Mouse (Mus musculus) C2C12 (cell line): Measurements from ENCODE around the gene Yod1. TPM values are rescaled to one million over a fixed set of nuclear protein-coding genes. Genes with fewer than 3 reads are reported as not detected.

Experiments used
- H3K27me3 ChIP-seq: one replicate; pipeline ENCODE4 v1.6.1; 2011; ENCODE audit not compliant: control insufficient read depth, insufficient read depth, insufficient read length
- H3K36me3 ChIP-seq: one replicate; pipeline ENCODE4 v1.6.1; 2011; ENCODE audit not compliant: control insufficient read depth, insufficient read depth
- H3K4me3 ChIP-seq: one replicate; pipeline ENCODE4 v1.5.1; 2011; ENCODE audit warnings: mild to moderate bottlenecking, control low read depth; ENCODE audit not compliant: poor library complexity, insufficient read depth, severe bottlenecking
- H3K79me2 ChIP-seq: one replicate; pipeline ENCODE4 v1.6.1; 2011; ENCODE audit not compliant: control insufficient read depth, insufficient read depth
- H3K79me3 ChIP-seq: one replicate; pipeline ENCODE4 v1.6.1; 2011; ENCODE audit warnings: low read depth, control low read depth
- H3ac ChIP-seq: one replicate; pipeline ENCODE3; 2011; ENCODE audit warnings: low read depth; ENCODE audit not compliant: control insufficient read depth, insufficient read length
- CEBPB ChIP-seq: IDR thresholded peaks from one replicate; pipeline ENCODE4 v1.6.1; 2011; ENCODE audit warnings: low read depth, mild to moderate bottlenecking, control low read depth, moderate library complexity
- CTCF ChIP-seq: IDR thresholded peaks from one replicate; pipeline ENCODE4 v1.5.1; 2011; ENCODE audit not compliant: control insufficient read depth, insufficient read depth, insufficient read length
- FOSL1 ChIP-seq: IDR thresholded peaks from one replicate; pipeline ENCODE4 v1.8.0; 2011; ENCODE audit warnings: mild to moderate bottlenecking, low read length; ENCODE audit not compliant: poor library complexity, insufficient read depth, severe bottlenecking
- MAX ChIP-seq: IDR thresholded peaks from one replicate; pipeline ENCODE4 v1.6.1; 2011; ENCODE audit warnings: mild to moderate bottlenecking, control low read depth
- MYOD1 ChIP-seq: IDR thresholded peaks from one replicate; pipeline ENCODE4 v1.6.1; 2011; ENCODE audit warnings: low read depth; ENCODE audit not compliant: control insufficient read depth, insufficient read length
- MYOG ChIP-seq: IDR thresholded peaks from one replicate; pipeline ENCODE4 v1.6.1; 2011; ENCODE audit not compliant: control insufficient read depth, insufficient read length; ENCODE audit errors: extremely low read depth
- USF1 ChIP-seq: IDR thresholded peaks from one replicate; pipeline ENCODE4 v1.6.1; 2011; ENCODE audit warnings: low read depth, mild to moderate bottlenecking, control low read depth, moderate library complexity
- polyA plus RNA-seq: library from polyadenylated mRNA; unstranded; fragments of >200 nt; fragmentation: generic; extraction: Trizol; gene quantifications from one replicate; pipeline ENCODE4 v1.2.1, GENCODE M21; 2012; ENCODE audit warnings: missing spikeins

Gene Yod1
- polyA plus RNA-seq, 1 experiment, result 0.85 TPM

GRCm38 (mm10) chr1:130745591-130745990 lies 28.5 kb downstream of the Yod1 start:
- Histone ChIP-seq H3K36me3 (no peaks in the 10 kb centered on the region), H3K79me3 (no peaks in the 10 kb centered on the region), H3K4me3 (no peak overlapping the region), H3ac (no peak overlapping the region), H3K27me3 (no peaks in the 10 kb centered on the region), H3K79me2 (no peaks in the 10 kb centered on the region)
- TF ChIP-seq CEBPB (no peak), MAX (no peak), CTCF (no peak), MYOG (no peak), MYOD1 (no peak), USF1 (no peak), FOSL1 (no peak)

DNA sequence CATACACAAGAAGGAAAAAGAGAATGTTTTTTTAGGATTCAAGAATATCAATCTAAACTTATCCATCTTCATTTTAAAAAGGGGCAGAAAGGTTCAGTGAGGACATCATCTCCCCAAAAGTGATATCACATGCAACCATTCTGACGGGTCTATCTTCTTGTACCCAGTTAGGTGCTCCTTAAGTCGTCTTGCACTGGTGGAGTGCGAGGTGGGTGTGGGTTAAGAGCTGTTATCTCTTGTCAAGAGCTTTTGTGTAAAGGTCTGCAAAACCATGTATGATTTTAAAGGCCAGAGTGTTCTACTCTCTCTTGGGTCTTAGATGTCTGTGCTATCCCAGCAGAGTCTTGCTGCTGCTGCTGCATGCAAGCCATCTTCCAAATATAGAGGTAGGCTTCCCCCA lies 29.7 kb downstream of the Yod1 start:
- Histone ChIP-seq H3K79me3 (no peaks in the 10 kb centered on the region), H3K4me3 (no peak overlapping the region), H3K27me3 (no peaks in the 10 kb centered on the region), H3ac (no peak overlapping the region), H3K36me3 (no peaks in the 10 kb centered on the region), H3K79me2 (no peaks in the 10 kb centered on the region)
- no peak for TF ChIP-seq MAX
- TF ChIP-seq CTCF, result no peak
- TF ChIP-seq FOSL1, result no peak
- no peak for TF ChIP-seq MYOG
- TF ChIP-seq MYOD1, result no peak
- TF ChIP-seq USF1, result no peak
- TF ChIP-seq CEBPB, result no peak

GRCm38 (mm10) chr1:130759689-130760088 lies 42.6 kb downstream of the Yod1 start:
- Histone ChIP-seq H3K4me3 (no peak overlapping the region), H3K79me2 (no peaks in the 10 kb centered on the region), H3K27me3 (no peaks in the 10 kb centered on the region), H3ac (no peak overlapping the region), H3K36me3 (no peaks in the 10 kb centered on the region), H3K79me3 (no peaks in the 10 kb centered on the region)
- TF ChIP-seq MYOD1 (no peak), FOSL1 (no peak), CTCF (no peak), CEBPB (no peak), MYOG (no peak), USF1 (no peak), MAX (no peak)

- Histone ChIP-seq H3K79me3 (no peaks in the 10 kb centered on the region), H3ac (no peak overlapping the region), H3K27me3 (no peaks in the 10 kb centered on the region), H3K79me2 (no peaks in the 10 kb centered on the region), H3K36me3 (no peaks in the 10 kb centered on the region), H3K4me3 (no peak overlapping the region)
- TF ChIP-seq CEBPB, result no peak
- no peak for TF ChIP-seq MYOD1
- TF ChIP-seq MYOG, result no peak
Measured at GRCm38 (mm10) chr1:130761597-130761996, 44.5 kb downstream of the Yod1 start.

- no peak overlapping the region for H3K4me3 ChIP-seq
- no peak overlapping the region for H3ac ChIP-seq
- H3K27me3 ChIP-seq, result no peaks in the 10 kb centered on the region
- no peaks in the 10 kb centered on the region for H3K79me2 ChIP-seq
- TF ChIP-seq MAX (no peak), USF1 (no peak), CTCF (no peak), MYOD1 (no peak), MYOG (no peak)
- H3K36me3 ChIP-seq, result no peaks in the 10 kb centered on the region
- no peaks in the 10 kb centered on the region for H3K79me3 ChIP-seq
Measured at GRCm38 (mm10) chr1:130762045-130762760, 45.1 kb downstream of the Yod1 start.

GRCm38 (mm10) chr1:130764027-130764461 lies 46.9 kb downstream of the Yod1 start:
- no peaks in the 10 kb centered on the region for H3K79me2 ChIP-seq
- no peak overlapping the region for H3K4me3 ChIP-seq
- no peaks in the 10 kb centered on the region for H3K79me3 ChIP-seq
- no peak overlapping the region for H3ac ChIP-seq
- no peaks in the 10 kb centered on the region for H3K27me3 ChIP-seq
- TF ChIP-seq FOSL1 (no peak), MYOD1 (no peak), MYOG (no peak), CTCF (no peak), USF1 (no peak), CEBPB (no peak), MAX (no peak)
- no peaks in the 10 kb centered on the region for H3K36me3 ChIP-seq
